Mouse (Mus musculus) E14TG2a.4 (cell line): ENCODE results near the gene Ppargc1a.

ENCODE experiments used
- H3K27me3 ChIP-seq: 2 replicates; pipeline ENCODE4 v1.6.1; 2014; ENCODE audit warnings: low read length, control low read depth; ENCODE audit not compliant: insufficient read depth
- H3K36me3 ChIP-seq: 2 replicates; pipeline ENCODE4 v1.6.1; 2014; ENCODE audit warnings: low read length, control low read depth; ENCODE audit not compliant: insufficient read depth
- H3K4me1 ChIP-seq: replicated peaks from 2 replicates; pipeline ENCODE4 v1.6.1; 2014; ENCODE audit warnings: low read depth, low read length, control low read depth
- H3K4me3 ChIP-seq: replicated peaks from 2 replicates; pipeline ENCODE4 v1.5.1; 2014; ENCODE audit warnings: mild to moderate bottlenecking, low read length
- H3K9me3 ChIP-seq: 2 replicates; pipeline ENCODE4 v1.6.1; 2014; ENCODE audit warnings: low read length, control low read depth
- CTCF ChIP-seq: conservative IDR thresholded peaks from 2 replicates; pipeline ENCODE4 v1.5.1; 2014; ENCODE audit warnings: low read length
- NANOG ChIP-seq: IDR thresholded peaks from 2 replicates; pipeline ENCODE4 v1.6.1; 2014; ENCODE audit warnings: borderline replicate concordance, low read length, mixed read lengths
- POU5F1 ChIP-seq: IDR thresholded peaks from 2 replicates; pipeline ENCODE4 v1.6.1; 2014; ENCODE audit warnings: low read length, borderline replicate concordance

Ppargc1a gene

DNA sequence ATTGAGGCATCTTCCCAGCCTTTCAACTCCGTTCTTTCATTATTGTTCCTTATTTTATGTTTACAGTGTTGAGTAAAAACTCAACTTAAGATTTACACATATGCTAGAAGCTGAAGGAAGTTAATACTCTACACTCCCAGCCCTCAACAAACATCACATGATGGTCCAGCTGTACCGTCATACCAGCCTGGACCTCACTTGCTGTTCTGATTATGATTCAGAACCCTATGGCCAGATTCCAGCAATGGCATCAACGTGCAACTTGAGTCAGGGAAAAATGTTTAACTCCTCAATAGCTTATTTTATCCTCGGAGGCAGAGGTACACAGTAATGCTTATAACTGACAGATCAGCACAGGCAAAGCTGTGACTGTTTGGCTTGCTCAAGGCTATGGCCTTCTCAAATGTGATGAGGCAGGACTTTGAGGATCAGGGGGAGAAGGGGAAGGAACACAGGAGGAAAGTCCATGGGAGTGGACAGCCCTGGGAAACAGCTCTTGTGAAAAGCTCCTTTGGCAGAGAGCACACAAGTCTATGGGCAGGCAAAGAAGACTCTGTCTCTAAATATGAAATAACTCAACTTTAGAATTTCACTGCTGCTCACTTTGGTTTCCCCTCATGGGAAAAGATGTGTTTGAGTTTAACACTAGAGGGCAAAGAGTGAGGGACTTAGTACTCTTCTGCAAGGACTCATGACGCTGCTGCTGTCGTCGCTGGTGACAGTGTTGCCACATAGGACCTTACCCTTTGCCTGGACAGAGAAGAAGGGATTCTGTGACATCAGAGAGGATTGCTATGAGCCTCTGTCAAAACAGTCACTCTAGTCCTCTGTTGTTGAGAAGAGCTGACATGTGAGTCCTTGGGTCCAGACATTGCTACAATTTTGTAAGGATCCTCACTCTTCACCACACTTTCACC lies 22.1 kb downstream of the Ppargc1a start:
- no peaks in the 10 kb centered on the region for H3K4me1 ChIP-seq
- no peaks in the 10 kb centered on the region for H3K36me3 ChIP-seq
- no peaks in the 10 kb centered on the region for H3K27me3 ChIP-seq
- H3K9me3 ChIP-seq, result no peaks in the 10 kb centered on the region
- no peak for TF ChIP-seq CTCF
- TF ChIP-seq NANOG, result no peak
- TF ChIP-seq POU5F1, result no peak
- no peak overlapping the region for H3K4me3 ChIP-seq

DNA sequence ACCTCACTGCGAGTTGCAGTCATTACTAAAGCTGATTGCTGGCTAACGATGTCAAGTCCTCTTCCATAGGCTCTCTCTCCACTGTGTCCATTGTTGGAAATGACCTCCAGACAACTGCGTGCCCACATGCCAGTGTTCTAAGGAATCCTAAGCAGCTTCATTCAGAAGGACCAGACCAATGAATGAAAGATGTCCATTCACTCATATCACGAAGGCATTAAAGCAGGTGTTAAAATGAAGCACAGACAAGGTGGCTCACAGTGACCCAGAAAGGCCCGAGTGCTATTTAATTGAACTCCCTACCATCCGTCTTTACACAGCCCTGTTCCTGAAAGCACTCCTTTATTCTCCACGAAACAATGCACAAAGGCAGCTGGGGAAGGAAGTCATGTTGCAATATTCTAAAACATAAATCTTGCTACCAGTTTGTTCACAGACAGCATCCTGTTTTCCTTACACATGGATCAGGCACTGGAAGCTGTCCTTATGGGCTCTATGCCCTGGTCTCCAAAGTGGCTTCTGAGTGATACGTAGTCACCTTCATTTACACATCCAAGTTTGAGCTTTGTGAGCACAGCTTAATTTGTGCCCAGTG lies 23.3 kb downstream of the Ppargc1a start:
- Histone ChIP-seq H3K4me1 (no peaks in the 10 kb centered on the region), H3K36me3 (no peaks in the 10 kb centered on the region), H3K4me3 (no peak overlapping the region), H3K9me3 (no peaks in the 10 kb centered on the region), H3K27me3 (no peaks in the 10 kb centered on the region)
- TF ChIP-seq NANOG (no peak), POU5F1 (no peak), CTCF (no peak)

DNA sequence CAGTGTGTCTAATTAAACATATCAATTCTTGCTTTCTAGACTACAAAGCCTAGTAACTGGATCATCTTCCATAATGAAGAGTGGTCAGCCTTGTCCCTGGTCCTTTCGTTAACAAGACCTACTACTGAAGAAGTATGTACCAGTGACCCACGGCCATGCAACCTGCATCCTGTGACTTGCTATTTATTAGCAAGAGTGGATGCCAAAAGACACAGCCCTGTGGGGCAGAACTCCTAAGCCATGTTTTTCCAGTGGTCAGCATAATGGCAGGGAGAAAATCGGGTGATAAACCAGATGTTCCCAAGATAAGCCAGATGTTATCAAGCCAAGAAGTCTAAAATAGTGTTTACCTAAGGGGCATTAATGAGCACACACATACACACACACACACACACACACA lies 26.0 kb downstream of the Ppargc1a start:
- Histone ChIP-seq H3K27me3 (no peaks in the 10 kb centered on the region), H3K9me3 (no peaks in the 10 kb centered on the region), H3K4me1 (no peaks in the 10 kb centered on the region), H3K36me3 (no peaks in the 10 kb centered on the region), H3K4me3 (no peak overlapping the region)
- TF ChIP-seq POU5F1, result no peak
- no peak for TF ChIP-seq CTCF
- no peak for TF ChIP-seq NANOG

GRCm38 (mm10) chr5:51540816-51541215 lies 26.7 kb downstream of the Ppargc1a start:
- H3K9me3 ChIP-seq, result no peaks in the 10 kb centered on the region
- no peak overlapping the region for H3K4me3 ChIP-seq
- TF ChIP-seq NANOG, result no peak
- no peak for TF ChIP-seq POU5F1
- TF ChIP-seq CTCF, result no peak
- H3K4me1 ChIP-seq, result no peaks in the 10 kb centered on the region
- H3K27me3 ChIP-seq, result no peaks in the 10 kb centered on the region
- no peaks in the 10 kb centered on the region for H3K36me3 ChIP-seq

- no peak overlapping the region for H3K4me3 ChIP-seq
- no peaks in the 10 kb centered on the region for H3K27me3 ChIP-seq
- H3K9me3 ChIP-seq, result no peaks in the 10 kb centered on the region
- TF ChIP-seq NANOG (no peak), POU5F1 (no peak), CTCF (no peak)
- no peaks in the 10 kb centered on the region for H3K36me3 ChIP-seq
- no peaks in the 10 kb centered on the region for H3K4me1 ChIP-seq
Observed at GRCm38 (mm10) chr5:51539563-51539962, 28.0 kb downstream of the Ppargc1a start.

- Histone ChIP-seq H3K27me3 (no peaks in the 10 kb centered on the region), H3K36me3 (no peaks in the 10 kb centered on the region), H3K4me3 (no peak overlapping the region), H3K9me3 (no peaks in the 10 kb centered on the region), H3K4me1 (no peaks in the 10 kb centered on the region)
- TF ChIP-seq CTCF, result no peak
- no peak for TF ChIP-seq POU5F1
- TF ChIP-seq NANOG, result no peak
Observed at GRCm38 (mm10) chr5:51538319-51538718, 29.2 kb downstream of the Ppargc1a start.

DNA sequence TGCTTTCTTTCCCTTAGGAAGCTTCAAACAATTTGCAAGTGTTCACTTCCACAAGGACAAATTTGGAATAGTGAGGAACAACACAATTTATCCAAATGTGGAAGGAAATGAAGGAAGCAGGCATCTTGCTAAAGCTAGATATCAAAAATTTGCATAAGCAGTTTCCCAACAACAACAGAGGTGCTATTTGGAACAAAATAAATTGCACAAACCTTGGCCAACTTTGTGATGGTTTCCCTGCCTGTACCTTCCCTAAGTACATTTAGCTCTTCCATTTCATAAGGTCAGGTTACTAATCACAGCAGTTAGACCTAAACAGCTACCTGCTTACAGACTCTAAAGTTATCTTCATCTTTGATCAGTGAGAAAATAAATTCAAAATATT lies 29.9 kb downstream of the Ppargc1a start:
- no peaks in the 10 kb centered on the region for H3K9me3 ChIP-seq
- H3K36me3 ChIP-seq, result no peaks in the 10 kb centered on the region
- no peak overlapping the region for H3K4me3 ChIP-seq
- no peaks in the 10 kb centered on the region for H3K4me1 ChIP-seq
- no peaks in the 10 kb centered on the region for H3K27me3 ChIP-seq
- TF ChIP-seq NANOG (no peak), POU5F1 (no peak), CTCF (no peak)

GRCm38 (mm10) chr5:51537009-51537645 lies 30.4 kb downstream of the Ppargc1a start:
- H3K27me3 ChIP-seq, result no peaks in the 10 kb centered on the region
- TF ChIP-seq CTCF, result no peak
- TF ChIP-seq NANOG, result no peak
- TF ChIP-seq POU5F1, result no peak
- H3K36me3 ChIP-seq, result no peaks in the 10 kb centered on the region
- H3K4me3 ChIP-seq, result no peak overlapping the region
- H3K9me3 ChIP-seq, result no peaks in the 10 kb centered on the region
- no peaks in the 10 kb centered on the region for H3K4me1 ChIP-seq
